Mouse (Mus musculus): ENCODE data around the gene Bloc1s3. TPM values are rescaled to one million over a fixed set of nuclear protein-coding genes. Genes with fewer than 3 reads are reported as not detected.

Bloc1s3 gene
- total RNA-seq, 2 experiments from 2014 or later: 1.9 to 2.2 TPM

DNA sequence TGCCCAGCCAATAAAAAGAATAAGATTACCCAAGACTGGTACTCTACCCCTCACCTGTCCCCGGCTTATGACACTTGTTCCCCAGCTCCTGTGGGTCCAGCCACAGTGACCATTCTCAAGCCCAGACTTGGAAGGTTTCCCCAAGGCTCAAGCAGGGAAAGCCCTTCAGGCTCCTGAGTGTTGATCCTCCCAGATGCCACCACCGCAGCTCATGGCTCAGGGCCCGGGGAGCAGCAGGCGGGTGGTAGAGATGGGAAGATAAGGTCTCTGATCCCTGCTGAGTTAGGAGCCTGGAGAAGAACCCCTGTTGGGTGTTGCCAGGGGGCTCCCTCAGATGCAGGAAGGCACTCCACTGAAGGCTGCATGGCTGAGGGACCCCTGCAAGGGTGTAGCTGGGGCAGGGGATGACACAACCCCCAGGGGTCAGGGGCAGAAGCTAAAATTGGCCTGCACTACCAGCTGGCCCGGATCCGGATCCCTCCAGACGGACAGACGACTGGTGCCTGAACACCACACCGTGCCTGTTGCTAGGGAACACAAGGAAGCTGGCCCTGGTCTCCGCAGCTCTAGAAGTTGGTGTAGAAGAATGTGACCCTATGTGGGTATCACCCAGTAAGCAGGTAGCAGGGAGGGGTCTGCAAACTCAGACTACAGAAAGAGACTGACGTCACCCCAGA lies 52.2 kb downstream of the Bloc1s3 start:
- DNase-seq (ENCODE audit: low spot score): no peak

DNA sequence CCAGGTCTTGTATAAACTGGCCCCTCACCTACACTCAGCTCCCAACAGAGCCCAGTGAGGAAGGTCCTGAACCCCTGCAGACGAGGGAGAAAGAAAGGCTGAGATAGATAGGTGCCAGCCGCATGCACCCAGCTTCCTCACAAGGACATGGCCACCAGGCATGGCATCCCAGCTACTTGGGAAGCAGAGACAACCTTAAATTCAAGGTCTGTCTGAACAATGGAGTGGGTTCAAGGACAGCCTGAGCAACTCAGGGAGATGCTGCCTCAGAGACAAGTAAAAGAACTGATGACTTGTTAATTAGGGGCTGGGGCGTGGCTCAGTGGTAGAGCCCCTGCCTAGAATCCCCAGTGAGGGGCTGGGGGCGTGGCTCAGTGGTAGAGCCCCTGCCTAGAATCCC lies 53.0 kb downstream of the Bloc1s3 start:
- DNase-seq (ENCODE audit: low spot score): no peak

Other genes with a start within 250 kb of the Bloc1s3 start
- 10 to 100 TPM; 11.6 to 22.2 TPM for gene Vasp, start 236.6 kb downstream of the Bloc1s3 start, total RNA-seq (2021)
- under 1 TPM; 0.30 to 0.36 TPM for gene Ppm1n, start 228.3 kb downstream of the Bloc1s3 start, total RNA-seq (2021)
- 1,000 to 10,000 TPM; 1,025 to 1,102 TPM for gene Rtn2, start 225.7 kb downstream of the Bloc1s3 start, total RNA-seq (2021)
- gene Fosb, start 198.3 kb downstream of the Bloc1s3 start, total RNA-seq (2021): 1 to 10 TPM in 1 of 2 experiments, under 1 TPM in 1; 0.57 to 2.5 TPM
- gene Ercc1, start 163.6 kb downstream of the Bloc1s3 start, total RNA-seq (2021): 10 to 100 TPM; 30.0 to 30.8 TPM
- gene Cd3eap, start 148.9 kb downstream of the Bloc1s3 start, total RNA-seq (2021): 10 to 100 TPM; 10.8 to 11.4 TPM
- gene Ppp1r13l, start 148.6 kb downstream of the Bloc1s3 start, total RNA-seq (2021): 1 to 10 TPM; 3.6 to 5.3 TPM
- 10 to 100 TPM in 1 of 2 experiments, 1 to 10 TPM in 1; 9.0 to 10.6 TPM for gene Ercc2, start 126.4 kb downstream of the Bloc1s3 start, total RNA-seq (2021)
- gene Klc3, start 104.3 kb downstream of the Bloc1s3 start, total RNA-seq (2021): under 1 TPM in 1 of 2 experiments, not detected in 1; 0.21 TPM
- gene Ckm, start 103.6 kb downstream of the Bloc1s3 start, total RNA-seq (2021): over 10,000 TPM; 37,972 to 42,859 TPM
- gene Mark4, start 49.5 kb downstream of the Bloc1s3 start, total RNA-seq (2021): 10 to 100 TPM; 18.5 to 20.8 TPM
- gene Exoc3l2, start 45.0 kb downstream of the Bloc1s3 start, total RNA-seq (2021): 1 to 10 TPM in 1 of 2 experiments, under 1 TPM in 1; 0.57 to 1.5 TPM
- gene Trappc6a, start within 50 bp of the Bloc1s3 start, total RNA-seq (2021): 1 to 10 TPM; 9.0 to 9.4 TPM
- not detected for gene Nkpd1, start 9.5 kb upstream of the Bloc1s3 start, total RNA-seq (2021)
- 10 to 100 TPM; 43.4 to 47.5 TPM for gene Ppp1r37, start 54.7 kb upstream of the Bloc1s3 start, total RNA-seq (2021)
- under 1 TPM; 0.43 to 0.71 TPM for gene Zfp296, start 68.9 kb upstream of the Bloc1s3 start, total RNA-seq (2021)
- 10 to 100 TPM; 72.9 to 81.2 TPM for gene Gemin7, start 69.2 kb upstream of the Bloc1s3 start, total RNA-seq (2021)
- 10 to 100 TPM in 1 of 2 experiments, 1 to 10 TPM in 1; 8.7 to 10.4 TPM for gene Clasrp, start 96.1 kb upstream of the Bloc1s3 start, total RNA-seq (2021)
- 10 to 100 TPM in 1 of 2 experiments, 1 to 10 TPM in 1; 6.7 to 11.0 TPM for gene Relb, start 121.1 kb upstream of the Bloc1s3 start, total RNA-seq (2021)
- 10 to 100 TPM; 46.8 to 47.3 TPM for gene Clptm1, start 156.7 kb upstream of the Bloc1s3 start, total RNA-seq (2021)
- under 1 TPM in 1 of 2 experiments, not detected in 1; 0.74 TPM for gene Apoc2, start 169.6 kb upstream of the Bloc1s3 start, total RNA-seq (2021)
- gene Gm44805, start 173.1 kb upstream of the Bloc1s3 start, total RNA-seq (2021): not detected
- under 1 TPM in 1 of 2 experiments, not detected in 1; 0.95 TPM for gene Apoc4, start 173.1 kb upstream of the Bloc1s3 start, total RNA-seq (2021)
- gene Apoc1, start 184.3 kb upstream of the Bloc1s3 start, total RNA-seq (2021): 1 to 10 TPM in 1 of 2 experiments, under 1 TPM in 1; 0.84 to 4.3 TPM
- 10 to 100 TPM; 59.5 to 87.1 TPM for gene Apoe, start 190.8 kb upstream of the Bloc1s3 start, total RNA-seq (2021)
- gene Tomm40, start 207.1 kb upstream of the Bloc1s3 start, total RNA-seq (2021): 10 to 100 TPM; 40.8 to 44.0 TPM
- 1 to 10 TPM in 1 of 2 experiments, under 1 TPM in 1; 0.64 to 2.0 TPM for gene Nectin2, start 242.1 kb upstream of the Bloc1s3 start, total RNA-seq (2021)